Mouse (Mus musculus): Measurements from ENCODE around the gene Sec1. TPM values are rescaled to one million over a fixed set of nuclear protein-coding genes. Genes with fewer than 3 reads are reported as not detected.

Sec1 gene
- polyA plus RNA-seq, 1 experiment = not detected

GRCm38 (mm10) chr7:45708221-45708761 is 14.1 kb upstream of the Sec1 start:
- Histone ChIP-seq H3K4me3 (replicated peaks) (no peak overlapping the region), H3K9me3 (ENCODE audit: control insufficient read depth, low read length) (no peaks in the 10 kb centered on the region), H3K36me3 (ENCODE audit: control insufficient read depth) (peaks cover 36% of the 10 kb centered on the region)

GRCm38 (mm10) chr7:45707375-45707967 is 13.3 kb upstream of the Sec1 start:
- peaks cover 11% of the 10 kb centered on the region for H3K27me3 ChIP-seq (ENCODE audit: control insufficient read depth)
- peaks cover 56% of the 10 kb centered on the region for H3K4me1 ChIP-seq (ENCODE audit: control insufficient read depth)
- peaks cover 27% of the 10 kb centered on the region for H3K36me3 ChIP-seq (ENCODE audit: control insufficient read depth)
- no peak for TF ChIP-seq GATA1 (IDR thresholded peaks at IDR 0.05; ENCODE audit: low read length)
- TF ChIP-seq TAL1 (IDR thresholded peaks at IDR 0.05; ENCODE audit: low read length) = no peak
- H3K4me3 ChIP-seq (replicated peaks) = peak overlapping the region; percentile 67
- H3K9me3 ChIP-seq (ENCODE audit: control insufficient read depth, low read length) = no peaks in the 10 kb centered on the region

More at GRCm38 (mm10) chr7:45708221-45708761, 14.1 kb upstream of the Sec1 start:
- H3K27me3 ChIP-seq (ENCODE audit: control insufficient read depth) = peaks cover 4% of the 10 kb centered on the region; the same call in 1 of the 2 replicates
- peaks cover 65% of the 10 kb centered on the region for H3K4me1 ChIP-seq (ENCODE audit: control insufficient read depth)
- TF ChIP-seq GATA1 (IDR thresholded peaks at IDR 0.05; ENCODE audit: low read length) = no peak
- TF ChIP-seq TAL1 (IDR thresholded peaks at IDR 0.05; ENCODE audit: low read length) = no peak

- peak overlapping the region; percentile 67 for H3K4me3 ChIP-seq (replicated peaks)
- H3K9me3 ChIP-seq (ENCODE audit: control insufficient read depth, low read length) = no peaks in the 10 kb centered on the region
- TF ChIP-seq GATA1 (IDR thresholded peaks at IDR 0.05; ENCODE audit: low read length) (no peak), TAL1 (IDR thresholded peaks at IDR 0.05; ENCODE audit: low read length) (no peak)
- H3K4me1 ChIP-seq (ENCODE audit: control insufficient read depth) = peaks cover 52% of the 10 kb centered on the region
- peaks cover 21% of the 10 kb centered on the region for H3K36me3 ChIP-seq (ENCODE audit: control insufficient read depth)
- H3K27me3 ChIP-seq (ENCODE audit: control insufficient read depth) = peaks cover 16% of the 10 kb centered on the region
Observed at GRCm38 (mm10) chr7:45706721-45707241, 12.6 kb upstream of the Sec1 start.

- Histone ChIP-seq H3K4me3 (replicated peaks) (peak overlapping the region; percentile 67), H3K4me1 (ENCODE audit: control insufficient read depth) (peaks cover 52% of the 10 kb centered on the region), H3K27me3 (ENCODE audit: control insufficient read depth) (peaks cover 25% of the 10 kb centered on the region), H3K36me3 (ENCODE audit: control insufficient read depth) (peaks cover 12% of the 10 kb centered on the region), H3K9me3 (ENCODE audit: control insufficient read depth, low read length) (no peaks in the 10 kb centered on the region)
- TF ChIP-seq TAL1 (IDR thresholded peaks at IDR 0.05; ENCODE audit: low read length) (no peak), GATA1 (IDR thresholded peaks at IDR 0.05; ENCODE audit: low read length) (no peak)
Observed at GRCm38 (mm10) chr7:45705873-45706281, 11.7 kb upstream of the Sec1 start.

DNA sequence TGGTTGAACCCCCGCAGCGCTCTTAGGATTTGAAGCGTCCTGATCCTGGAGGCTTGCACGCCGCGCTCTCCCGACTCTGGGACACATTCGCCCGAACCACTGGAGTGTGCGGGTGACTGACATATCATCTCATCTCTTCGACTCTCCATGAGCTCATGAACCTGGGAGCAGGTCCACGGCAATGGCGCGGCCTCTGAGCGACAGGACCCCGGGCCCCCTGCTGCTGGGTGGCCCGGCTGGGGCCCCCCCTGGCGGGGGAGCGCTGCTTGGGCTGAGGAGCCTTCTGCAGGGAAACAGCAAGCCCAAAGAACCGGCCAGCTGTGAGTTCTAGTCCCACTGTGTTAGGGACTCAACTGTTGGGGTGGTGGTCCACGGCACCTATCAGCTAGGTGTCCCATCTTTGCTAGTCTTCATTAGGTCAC is 11.3 kb upstream of the Sec1 start:
- 0 out of 2 replicates have a peak, but pooled peaks cover 2% of the 10 kb centered on the region for H3K9me3 ChIP-seq (ENCODE audit: control insufficient read depth, low read length)
- TF ChIP-seq GATA1 (IDR thresholded peaks at IDR 0.05; ENCODE audit: low read length) = no peak
- TF ChIP-seq TAL1 (IDR thresholded peaks at IDR 0.05; ENCODE audit: low read length) = no peak
- H3K4me3 ChIP-seq (replicated peaks) = peak overlapping the region; percentile 67
- peaks cover 7% of the 10 kb centered on the region for H3K36me3 ChIP-seq (ENCODE audit: control insufficient read depth)
- H3K4me1 ChIP-seq (ENCODE audit: control insufficient read depth) = peaks cover 52% of the 10 kb centered on the region
- H3K27me3 ChIP-seq (ENCODE audit: control insufficient read depth) = peaks cover 29% of the 10 kb centered on the region

DNA sequence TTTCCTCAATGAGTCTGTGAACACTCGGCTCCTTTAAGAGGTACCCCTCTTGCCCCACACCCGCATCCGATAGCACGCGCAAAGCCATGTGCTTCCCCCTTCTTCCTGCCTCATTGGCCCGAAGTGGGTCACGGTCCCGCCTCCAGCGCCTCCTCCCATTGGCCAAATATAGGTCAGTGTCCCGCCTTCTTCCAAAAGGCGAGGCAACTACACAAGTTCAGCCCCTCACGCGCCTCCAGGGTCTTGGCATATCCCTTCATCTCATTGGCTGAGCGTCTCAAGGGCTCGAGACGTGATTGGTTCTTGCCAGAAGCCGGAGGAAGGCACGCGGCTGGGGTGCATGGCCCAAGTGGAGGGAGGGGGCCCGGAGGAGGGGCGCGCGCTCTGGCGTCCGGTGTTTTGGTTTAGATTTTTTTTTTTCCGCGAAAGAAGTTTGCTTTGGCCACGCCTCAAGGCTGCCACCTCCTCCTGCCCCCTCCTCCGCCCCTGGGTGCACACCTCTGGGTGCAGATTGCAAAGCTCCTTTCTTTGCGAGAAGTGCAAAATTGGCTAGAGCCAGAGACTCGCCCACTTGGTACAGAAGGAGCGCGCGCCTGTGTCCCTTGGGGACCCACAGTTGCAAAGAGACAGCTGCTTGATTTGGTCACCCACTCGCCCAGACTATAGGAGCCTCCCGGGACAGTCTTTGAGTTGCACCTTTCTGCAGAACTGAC is 10.7 kb upstream of the Sec1 start, which contains the start of gene Dbp:
Dbp (plus strand) TSS at position 359 of the 713 bp plus-strand sequence.
- H3K9me3 ChIP-seq (ENCODE audit: control insufficient read depth, low read length) = 0 out of 2 replicates have a peak, but pooled peaks cover 2% of the 10 kb centered on the region
- H3K36me3 ChIP-seq (ENCODE audit: control insufficient read depth) = peaks cover 2% of the 10 kb centered on the region
- peaks cover 52% of the 10 kb centered on the region for H3K4me1 ChIP-seq (ENCODE audit: control insufficient read depth)
- H3K27me3 ChIP-seq (ENCODE audit: control insufficient read depth) = peaks cover 35% of the 10 kb centered on the region
- no peak for TF ChIP-seq TAL1 (IDR thresholded peaks at IDR 0.05; ENCODE audit: low read length)
- TF ChIP-seq GATA1 (IDR thresholded peaks at IDR 0.05; ENCODE audit: low read length) = no peak
- H3K4me3 ChIP-seq (replicated peaks) = peak within 1 kb of the TSS; percentile 67

GRCm38 (mm10) chr7:45704046-45704559 is 9.9 kb upstream of the Sec1 start:
- TF ChIP-seq GATA1 (IDR thresholded peaks at IDR 0.05; ENCODE audit: low read length) (no peak), TAL1 (IDR thresholded peaks at IDR 0.05; ENCODE audit: low read length) (no peak)
- Histone ChIP-seq H3K36me3 (ENCODE audit: control insufficient read depth) (no peaks in the 10 kb centered on the region), H3K4me3 (replicated peaks) (peak overlapping the region; percentile 67), H3K9me3 (ENCODE audit: control insufficient read depth, low read length) (peaks cover 2% of the 10 kb centered on the region; the same call in 1 of the 2 replicates), H3K27me3 (ENCODE audit: control insufficient read depth) (peaks cover 43% of the 10 kb centered on the region), H3K4me1 (ENCODE audit: control insufficient read depth) (peaks cover 52% of the 10 kb centered on the region)

DNA sequence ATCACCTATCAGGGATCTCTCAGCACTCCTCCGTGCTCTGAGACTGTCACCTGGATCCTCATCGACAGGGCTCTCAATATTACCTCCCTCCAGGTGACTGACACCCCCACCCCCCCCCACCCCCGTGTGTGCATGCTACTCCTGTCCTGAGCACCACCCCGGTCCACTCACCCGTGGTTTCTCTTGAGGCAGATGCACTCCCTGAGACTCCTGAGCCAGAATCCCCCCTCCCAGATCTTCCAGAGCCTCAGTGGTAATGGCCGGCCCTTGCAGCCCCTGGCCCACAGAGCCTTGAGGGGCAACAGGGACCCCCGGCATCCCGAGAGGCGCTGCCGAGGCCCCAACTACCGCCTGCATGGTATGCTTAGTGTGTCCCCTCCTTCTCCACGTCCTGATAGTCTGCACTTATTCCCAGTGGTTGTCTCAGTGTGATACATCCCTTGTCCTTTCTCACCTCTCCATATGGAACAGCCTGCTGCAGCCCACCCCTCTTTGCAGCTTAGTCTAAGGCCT is 9.4 kb upstream of the Sec1 start:
- Histone ChIP-seq H3K4me1 (ENCODE audit: control insufficient read depth) (peaks cover 51% of the 10 kb centered on the region), H3K27me3 (ENCODE audit: control insufficient read depth) (peaks cover 48% of the 10 kb centered on the region), H3K4me3 (replicated peaks) (peak overlapping the region; percentile 67)

More for the DNA sequence above, 9.4 kb upstream of the Sec1 start:
- Histone ChIP-seq H3K9me3 (ENCODE audit: control insufficient read depth, low read length) (peaks cover 2% of the 10 kb centered on the region; the same call in 1 of the 2 replicates), H3K36me3 (ENCODE audit: control insufficient read depth) (no peaks in the 10 kb centered on the region)
- TF ChIP-seq TAL1 (IDR thresholded peaks at IDR 0.05; ENCODE audit: low read length) (no peak), GATA1 (IDR thresholded peaks at IDR 0.05; ENCODE audit: low read length) (no peak)
